Mouse (Mus musculus): Measurements from ENCODE around the gene Fam129b. TPM values are rescaled to one million over a fixed set of nuclear protein-coding genes. Genes with fewer than 3 reads are reported as not detected.

Fam129b gene
- polyA plus RNA-seq, 1 experiment from 2014 or later: 17.0 TPM

DNA sequence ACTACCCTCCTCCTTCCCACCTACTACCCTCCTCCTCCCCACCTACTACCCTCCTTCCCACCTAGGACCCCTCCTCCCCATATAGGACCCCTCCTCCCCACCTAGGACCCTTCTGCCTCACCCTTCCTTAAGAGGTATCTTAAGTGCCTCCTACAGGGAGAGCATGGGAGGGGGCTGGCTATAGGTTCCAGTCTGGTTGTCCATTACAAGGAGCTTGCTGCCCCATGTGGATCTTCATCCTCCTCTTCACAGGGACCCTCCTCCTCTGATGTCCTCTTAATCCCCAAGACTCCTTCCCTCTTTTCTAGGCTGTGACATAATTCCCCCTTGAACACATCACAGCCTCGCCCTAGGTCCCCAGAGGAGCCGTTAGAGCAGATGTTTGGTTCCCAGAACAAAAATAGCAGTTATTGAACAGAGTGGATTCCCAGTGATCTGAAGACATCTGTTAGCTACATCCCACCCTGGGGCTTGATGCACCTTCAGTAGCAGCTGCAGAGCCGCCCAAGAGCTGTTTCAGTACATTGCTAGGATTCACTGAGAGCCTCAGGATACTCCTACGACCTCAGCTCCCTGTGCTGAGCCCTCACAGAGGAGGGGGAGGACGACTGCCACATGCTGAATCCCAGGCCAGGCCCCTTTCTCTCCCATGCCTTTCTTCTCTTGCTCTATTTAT, 20.0 kb upstream of the Fam129b start:
- Histone ChIP-seq H3K9me3 (ENCODE audit: control insufficient read depth, low read length) (no peaks in the 10 kb centered on the region), H3K4me2 (ENCODE audit: low read depth) (no peak overlapping the region), H3K27ac (ENCODE audit: low read depth, low read length) (no peak overlapping the region), H3K27me3 (ENCODE audit: control insufficient read depth, insufficient read depth, low read length) (0 out of 2 replicates have a peak, but pooled peaks cover 2% of the 10 kb centered on the region), H3K9ac (ENCODE audit: low read length) (no peak overlapping the region), H3K36me3 (ENCODE audit: control insufficient read depth, insufficient read depth, low read length) (no peaks in the 10 kb centered on the region), H3K4me3 (ENCODE audit: low read depth, low read length) (no peak overlapping the region), H3K4me1 (ENCODE audit: control insufficient read depth, insufficient read depth, low read length) (0 out of 2 replicates have a peak, but pooled peaks cover 2% of the 10 kb centered on the region)
- WGBS: 46% methylated on average over 5 of the region's 5 CpGs
- ATAC-seq (ENCODE audit: insufficient read depth, low FRiP score, low TSS enrichment): no peak
- no peak for DNase-seq (ENCODE audit: low spot score)

DNA sequence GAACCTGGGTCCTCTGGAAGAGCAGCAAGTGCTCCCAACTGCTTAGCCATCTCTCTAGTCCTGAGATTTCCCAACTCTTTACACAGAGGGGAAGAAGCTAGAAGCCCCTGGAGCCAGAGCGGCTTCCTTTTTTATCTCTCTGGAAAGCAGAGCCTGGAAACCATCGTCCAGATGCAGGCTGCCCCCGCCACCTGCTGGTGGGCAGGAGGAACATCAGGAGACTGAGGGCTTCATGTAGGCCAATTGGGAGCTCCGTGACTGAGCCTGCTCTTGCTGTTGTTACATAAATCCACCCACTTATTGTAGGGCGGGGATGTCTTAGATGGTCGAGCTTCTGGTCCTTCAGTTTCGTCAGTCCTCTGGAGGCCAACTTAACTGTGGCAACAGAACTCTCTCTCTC, 18.3 kb upstream of the Fam129b start:
- ATAC-seq (ENCODE audit: insufficient read depth, low FRiP score, low TSS enrichment) (0 out of 2 replicates have a peak, but pooled peaks have one; percentile 22), DNase-seq (ENCODE audit: low spot score) (peak; percentile 84)
- Histone ChIP-seq H3K4me2 (ENCODE audit: low read depth) (0 out of 2 replicates have a peak overlapping the region, but pooled peaks have one; percentile 9), H3K9ac (ENCODE audit: low read length) (no peak overlapping the region), H3K4me1 (ENCODE audit: control insufficient read depth, insufficient read depth, low read length) (no peaks in the 10 kb centered on the region), H3K27me3 (ENCODE audit: control insufficient read depth, insufficient read depth, low read length) (no peaks in the 10 kb centered on the region), H3K27ac (ENCODE audit: low read depth, low read length) (no peak overlapping the region), H3K4me3 (ENCODE audit: low read depth, low read length) (no peak overlapping the region), H3K9me3 (ENCODE audit: control insufficient read depth, low read length) (no peaks in the 10 kb centered on the region), H3K36me3 (ENCODE audit: control insufficient read depth, insufficient read depth, low read length) (no peaks in the 10 kb centered on the region)
- 2% methylated on average over 7 of the region's 7 CpGs for WGBS

DNA sequence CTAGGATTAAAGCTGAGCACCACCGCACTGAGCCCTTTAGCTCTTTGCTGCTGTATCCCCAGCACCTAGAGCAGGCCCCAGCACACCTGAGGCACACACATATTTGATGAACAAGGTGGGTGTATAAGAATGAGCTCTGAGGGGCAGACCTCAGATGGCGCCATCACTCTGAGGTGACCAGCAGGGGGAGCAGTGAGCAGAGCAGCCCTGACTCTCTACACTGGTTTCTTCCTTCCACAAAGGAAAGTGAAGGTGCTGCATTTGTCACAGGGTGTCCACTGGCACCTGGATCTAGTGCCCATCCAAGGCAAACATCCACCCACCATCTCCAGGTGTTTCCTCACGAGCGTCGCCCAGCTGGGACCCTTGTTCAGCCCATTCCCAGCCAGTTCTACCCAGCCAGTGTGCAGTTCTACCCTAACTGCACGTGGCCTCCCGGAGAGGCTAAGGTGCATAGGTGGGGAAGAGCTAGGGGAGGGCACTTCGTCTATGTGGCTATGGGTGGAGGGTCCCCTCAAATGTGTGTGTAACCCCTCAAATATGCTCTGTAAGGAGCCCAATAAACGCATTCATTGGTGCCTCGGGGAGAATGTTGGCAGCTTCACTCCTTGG, 16.8 kb upstream of the Fam129b start:
- WGBS: 42% methylated on average over 10 of the region's 10 CpGs
- DNase-seq (ENCODE audit: low spot score) (peak; percentile 72), ATAC-seq (ENCODE audit: insufficient read depth, low FRiP score, low TSS enrichment) (peak; percentile 45; the same call in 1 of the 2 replicates)
- no peaks in the 10 kb centered on the region for H3K36me3 ChIP-seq (ENCODE audit: control insufficient read depth, insufficient read depth, low read length)
- H3K4me1 ChIP-seq (ENCODE audit: control insufficient read depth, insufficient read depth, low read length): no peaks in the 10 kb centered on the region
- H3K9me3 ChIP-seq (ENCODE audit: control insufficient read depth, low read length): no peaks in the 10 kb centered on the region
- no peak overlapping the region for H3K4me2 ChIP-seq (ENCODE audit: low read depth)
- no peak overlapping the region for H3K4me3 ChIP-seq (ENCODE audit: low read depth, low read length)
- no peaks in the 10 kb centered on the region for H3K27me3 ChIP-seq (ENCODE audit: control insufficient read depth, insufficient read depth, low read length)
- no peak overlapping the region for H3K27ac ChIP-seq (ENCODE audit: low read depth, low read length)
- no peak overlapping the region for H3K9ac ChIP-seq (ENCODE audit: low read length)

DNA sequence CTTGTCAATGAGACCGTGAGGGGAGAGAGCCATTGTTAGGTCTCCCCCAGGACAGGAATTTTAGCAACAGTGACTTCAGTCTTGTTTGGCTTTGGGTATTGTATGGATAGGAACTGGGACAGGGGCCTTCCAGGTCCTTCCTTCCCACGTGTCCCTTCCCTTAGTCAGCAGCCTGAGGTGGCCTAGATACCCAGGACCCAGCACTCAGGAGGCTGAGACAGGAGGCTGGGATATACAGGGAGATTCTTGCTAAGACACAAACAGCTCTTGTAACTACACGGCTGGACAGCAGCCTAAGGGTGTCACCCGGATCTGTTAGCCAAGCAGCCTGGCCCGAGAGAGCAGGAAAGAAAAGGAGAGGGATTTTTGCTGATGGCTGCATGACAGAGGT, 16.3 kb upstream of the Fam129b start:
- H3K4me1 ChIP-seq (ENCODE audit: control insufficient read depth, insufficient read depth, low read length): no peaks in the 10 kb centered on the region
- no peak for ATAC-seq (ENCODE audit: insufficient read depth, low FRiP score, low TSS enrichment)
- H3K27ac ChIP-seq (ENCODE audit: low read depth, low read length): no peak overlapping the region
- 84% methylated on average over 5 of the region's 5 CpGs for WGBS
- H3K9me3 ChIP-seq (ENCODE audit: control insufficient read depth, low read length): no peaks in the 10 kb centered on the region
- H3K4me2 ChIP-seq (ENCODE audit: low read depth): no peak overlapping the region
- DNase-seq (ENCODE audit: low spot score): no peak
- no peak overlapping the region for H3K4me3 ChIP-seq (ENCODE audit: low read depth, low read length)
- H3K9ac ChIP-seq (ENCODE audit: low read length): no peak overlapping the region
- no peaks in the 10 kb centered on the region for H3K27me3 ChIP-seq (ENCODE audit: control insufficient read depth, insufficient read depth, low read length)
- H3K36me3 ChIP-seq (ENCODE audit: control insufficient read depth, insufficient read depth, low read length): no peaks in the 10 kb centered on the region

DNA sequence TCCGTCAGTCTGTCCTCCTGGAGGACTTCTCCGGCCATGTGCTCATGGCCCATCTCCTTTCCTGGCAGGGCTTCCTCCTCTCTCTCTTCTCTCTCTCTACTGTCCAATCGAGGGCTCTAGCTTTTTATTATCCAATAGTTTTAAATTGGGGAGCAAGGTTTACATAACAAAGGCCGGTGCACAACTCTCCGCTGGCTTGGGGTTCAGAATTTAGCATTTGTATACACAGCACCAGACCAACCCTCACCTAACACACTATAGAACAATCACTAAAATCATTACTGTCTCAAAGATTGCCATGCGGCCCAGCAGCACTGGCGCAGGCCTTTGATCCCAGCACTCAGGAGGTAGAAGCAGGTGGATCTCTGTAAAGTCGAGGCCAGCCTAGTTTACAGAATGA, 15.1 kb upstream of the Fam129b start:
- Histone ChIP-seq H3K27me3 (ENCODE audit: control insufficient read depth, insufficient read depth, low read length) (no peaks in the 10 kb centered on the region), H3K9me3 (ENCODE audit: control insufficient read depth, low read length) (no peaks in the 10 kb centered on the region), H3K4me1 (ENCODE audit: control insufficient read depth, insufficient read depth, low read length) (no peaks in the 10 kb centered on the region), H3K36me3 (ENCODE audit: control insufficient read depth, insufficient read depth, low read length) (no peaks in the 10 kb centered on the region), H3K27ac (ENCODE audit: low read depth, low read length) (no peak overlapping the region), H3K4me2 (ENCODE audit: low read depth) (no peak overlapping the region), H3K4me3 (ENCODE audit: low read depth, low read length) (no peak overlapping the region), H3K9ac (ENCODE audit: low read length) (no peak overlapping the region)
- ATAC-seq (ENCODE audit: insufficient read depth, low FRiP score, low TSS enrichment): no peak
- no peak for DNase-seq (ENCODE audit: low spot score)
- WGBS: 71% methylated on average over 8 of the region's 8 CpGs

DNA sequence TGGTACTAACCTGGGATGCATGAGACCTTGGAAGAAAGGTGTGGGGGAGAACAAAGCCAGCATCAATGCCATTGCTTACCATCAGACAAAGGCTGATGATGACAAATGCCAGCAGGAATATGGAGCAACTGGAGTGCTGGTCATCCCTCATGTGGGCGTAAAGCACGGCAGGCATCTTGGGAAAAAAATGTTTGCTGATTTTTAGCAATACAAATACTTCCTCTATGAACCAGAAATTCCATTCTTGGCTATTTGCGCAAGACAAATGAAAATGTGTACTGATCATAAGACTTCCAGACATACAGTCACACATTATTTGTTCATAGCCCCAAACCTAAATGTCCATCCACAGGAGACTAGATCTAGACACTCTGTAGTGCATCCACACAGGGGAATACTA, 12.6 kb upstream of the Fam129b start:
- no peak for DNase-seq (ENCODE audit: low spot score)
- H3K4me1 ChIP-seq (ENCODE audit: control insufficient read depth, insufficient read depth, low read length): no peaks in the 10 kb centered on the region
- no peak overlapping the region for H3K9ac ChIP-seq (ENCODE audit: low read length)
- no peak overlapping the region for H3K4me3 ChIP-seq (ENCODE audit: low read depth, low read length)
- WGBS: 96% methylated on average over 3 of the region's 3 CpGs
- H3K9me3 ChIP-seq (ENCODE audit: control insufficient read depth, low read length): no peaks in the 10 kb centered on the region
- H3K4me2 ChIP-seq (ENCODE audit: low read depth): no peak overlapping the region
- no peak for ATAC-seq (ENCODE audit: insufficient read depth, low FRiP score, low TSS enrichment)
- H3K27me3 ChIP-seq (ENCODE audit: control insufficient read depth, insufficient read depth, low read length): no peaks in the 10 kb centered on the region
- H3K36me3 ChIP-seq (ENCODE audit: control insufficient read depth, insufficient read depth, low read length): no peaks in the 10 kb centered on the region
- H3K27ac ChIP-seq (ENCODE audit: low read depth, low read length): no peak overlapping the region

DNA sequence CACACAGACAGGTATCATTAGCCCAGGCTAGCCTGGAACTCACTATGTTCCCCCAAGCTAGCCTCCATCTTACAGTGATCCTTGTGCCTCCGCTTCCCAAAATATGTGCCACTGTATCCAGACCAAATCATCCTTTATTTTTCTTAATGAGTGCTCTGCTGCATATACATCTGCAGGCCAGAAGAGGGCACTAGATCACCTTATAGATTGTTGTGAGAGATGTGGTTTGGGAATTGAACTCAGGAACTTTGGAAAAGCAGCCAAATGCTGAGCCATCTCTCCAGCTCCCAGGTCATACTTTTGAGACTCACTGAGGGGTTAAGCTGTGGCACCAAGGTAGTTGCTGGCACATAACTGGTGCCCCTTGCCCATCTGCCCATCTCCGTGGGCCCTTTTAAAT, 11.2 kb upstream of the Fam129b start:
- H3K36me3 ChIP-seq (ENCODE audit: control insufficient read depth, insufficient read depth, low read length): no peaks in the 10 kb centered on the region
- H3K27me3 ChIP-seq (ENCODE audit: control insufficient read depth, insufficient read depth, low read length): no peaks in the 10 kb centered on the region
- no peak overlapping the region for H3K4me2 ChIP-seq (ENCODE audit: low read depth)
- no peak overlapping the region for H3K9ac ChIP-seq (ENCODE audit: low read length)
- H3K9me3 ChIP-seq (ENCODE audit: control insufficient read depth, low read length): no peaks in the 10 kb centered on the region
- WGBS: 59% methylated on average over 2 of the region's 2 CpGs
- no peak overlapping the region for H3K4me3 ChIP-seq (ENCODE audit: low read depth, low read length)
- H3K27ac ChIP-seq (ENCODE audit: low read depth, low read length): no peak overlapping the region
- no peak for ATAC-seq (ENCODE audit: insufficient read depth, low FRiP score, low TSS enrichment)
- no peaks in the 10 kb centered on the region for H3K4me1 ChIP-seq (ENCODE audit: control insufficient read depth, insufficient read depth, low read length)
- peak; percentile 51 for DNase-seq (ENCODE audit: low spot score)

DNA sequence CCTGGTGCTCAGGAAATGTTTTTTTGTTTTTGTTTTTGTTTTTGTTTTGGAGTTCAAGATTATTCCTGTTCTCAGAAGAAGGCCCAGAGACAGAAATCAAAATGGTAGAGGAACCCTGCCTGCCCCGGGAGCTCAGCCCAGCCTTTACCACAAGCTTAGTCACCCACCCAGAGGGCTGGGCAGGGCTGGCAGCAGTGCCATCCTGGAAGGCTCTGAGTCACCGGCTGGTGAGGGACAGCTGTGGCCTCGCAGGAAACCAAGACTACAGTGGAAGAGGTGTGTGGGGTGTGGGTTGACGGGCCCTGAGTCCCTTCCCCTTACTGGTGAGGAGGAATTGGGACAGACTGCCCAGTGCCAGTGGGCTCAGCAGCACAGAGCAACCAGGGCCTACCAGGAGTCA, 8.6 kb upstream of the Fam129b start:
- no peaks in the 10 kb centered on the region for H3K27me3 ChIP-seq (ENCODE audit: control insufficient read depth, insufficient read depth, low read length)
- no peaks in the 10 kb centered on the region for H3K36me3 ChIP-seq (ENCODE audit: control insufficient read depth, insufficient read depth, low read length)
- DNase-seq (ENCODE audit: low spot score) (no peak), ATAC-seq (ENCODE audit: insufficient read depth, low FRiP score, low TSS enrichment) (no peak)
- no peaks in the 10 kb centered on the region for H3K4me1 ChIP-seq (ENCODE audit: control insufficient read depth, insufficient read depth, low read length)
- no peak overlapping the region for H3K4me3 ChIP-seq (ENCODE audit: low read depth, low read length)
- no peak overlapping the region for H3K4me2 ChIP-seq (ENCODE audit: low read depth)
- no peaks in the 10 kb centered on the region for H3K9me3 ChIP-seq (ENCODE audit: control insufficient read depth, low read length)
- H3K9ac ChIP-seq (ENCODE audit: low read length): no peak overlapping the region
- 85% methylated on average over 4 of the region's 4 CpGs for WGBS
- no peak overlapping the region for H3K27ac ChIP-seq (ENCODE audit: low read depth, low read length)

DNA sequence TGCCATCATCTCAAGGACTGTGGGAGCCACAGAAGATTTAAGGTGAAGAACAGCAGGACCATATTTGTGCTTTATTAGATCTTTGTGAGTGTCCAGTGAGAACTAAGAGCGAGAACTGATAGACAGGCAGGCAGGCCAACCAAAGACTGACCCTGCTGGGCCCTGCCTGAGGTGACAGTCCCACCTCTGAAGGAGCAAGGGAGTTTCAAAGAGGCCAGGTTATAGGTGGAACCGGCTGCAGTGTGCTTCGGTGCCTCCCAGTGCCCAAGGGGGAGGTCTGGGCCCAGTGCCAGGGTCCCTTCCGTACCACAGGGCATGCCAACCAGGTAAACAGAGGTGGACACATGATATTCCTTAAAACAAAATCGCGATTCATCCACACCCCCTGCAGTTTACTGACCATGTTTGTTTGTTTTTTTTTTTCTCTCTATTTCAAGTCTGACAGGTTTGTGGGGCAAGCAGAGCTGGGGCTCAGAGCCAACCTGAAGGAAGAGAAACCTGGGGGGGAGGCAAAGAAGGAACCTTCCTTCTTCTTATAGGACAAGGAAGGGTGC, 6.1 kb upstream of the Fam129b start:
- 59% methylated on average over 6 of the region's 6 CpGs for WGBS
- ATAC-seq (ENCODE audit: insufficient read depth, low FRiP score, low TSS enrichment): no peak

More for the DNA sequence above, 6.1 kb upstream of the Fam129b start:
- Histone ChIP-seq H3K27me3 (ENCODE audit: control insufficient read depth, insufficient read depth, low read length) (no peaks in the 10 kb centered on the region), H3K4me2 (ENCODE audit: low read depth) (no peak overlapping the region), H3K27ac (ENCODE audit: low read depth, low read length) (no peak overlapping the region), H3K4me3 (ENCODE audit: low read depth, low read length) (no peak overlapping the region), H3K9ac (ENCODE audit: low read length) (no peak overlapping the region), H3K9me3 (ENCODE audit: control insufficient read depth, low read length) (no peaks in the 10 kb centered on the region), H3K36me3 (ENCODE audit: control insufficient read depth, insufficient read depth, low read length) (no peaks in the 10 kb centered on the region), H3K4me1 (ENCODE audit: control insufficient read depth, insufficient read depth, low read length) (peaks cover 4% of the 10 kb centered on the region)
- DNase-seq (ENCODE audit: low spot score): no peak

Measured in neural tube, embryonic 11.5 days (tissue).